In genomic region chr17:14727481-14727880, GRCm38 (mm10) we compare ENCODE assay signal across 27 mouse cellular contexts. TPM values are rescaled to one million over a fixed set of nuclear protein-coding genes. Genes with fewer than 3 reads are reported as not detected.
DNase-seq lines count a peak whose midpoint lies in the region; ATAC-seq lines count a peak whose summit lies in the region.
"Had no signal": no experiment of that assay in that cellular context is flagged by ENCODE, and none has a peak within 500 bp of the region (broad histone marks: within the 10 kb centered on the region; RNA-seq: fewer than 3 reads in every experiment).

No protein-coding gene starts in this region.

- 32% methylated on average over 3 of the region's 3 CpGs for WGBS in intestine, embryonic 14.5 days
- WGBS in intestine, embryonic 16.5 days, result 41% methylated on average over 3 of the region's 3 CpGs

- peak; percentile 43 for DNase-seq in intestine, embryonic 14.5 days (ENCODE audit: low spot score)
- peak; percentile 29 for DNase-seq in Muller cell, postnatal 12 days (ENCODE audit: inconsistent ontology term)
- DNase-seq in R1 (ENCODE audit: low read depth, low spot score), result peak; percentile 6
- peak; percentile 57 for DNase-seq in embryo, embryonic 9.5 days (ENCODE audit: extremely low spot score)
- DNase-seq in layer of hippocampus, postnatal 25 days (ENCODE audit: extremely low spot score in 1 of 2, low spot score in 1 of 2), result no peak
- DNase-seq: adrenal gland, postnatal 10 days; cerebellum, adult 11 months; cerebellum, adult 9-11 months; gastrocnemius, postnatal 14 days; heart, postnatal 10 days; kidney, adult 18-20 months; kidney, postnatal 25 days had no signal

- H3K36me3 ChIP-seq in intestine, embryonic 14.5 days (ENCODE audit: control insufficient read depth, insufficient read depth, low read length), result no peaks in the 10 kb centered on the region
- no peaks in the 10 kb centered on the region for H3K36me3 ChIP-seq in intestine, embryonic 16.5 days (ENCODE audit: control insufficient read depth, insufficient read depth, low read length)
- H3K36me3 ChIP-seq: embryonic facial prominence, embryonic 15.5 days; forebrain, embryonic 12.5 days; heart, embryonic 13.5 days; kidney, embryonic 15.5 days; limb, embryonic 13.5 days; lung, embryonic 15.5 days; midbrain, embryonic 13.5 days had no signal

- no peaks in the 10 kb centered on the region for H3K27me3 ChIP-seq in intestine, embryonic 14.5 days (replicated peaks; ENCODE audit: control insufficient read depth, insufficient read depth, low read length)
- no peaks in the 10 kb centered on the region for H3K27me3 ChIP-seq in intestine, embryonic 16.5 days (replicated peaks; ENCODE audit: control insufficient read depth, insufficient read depth, low read length)
- H3K27me3 ChIP-seq: CH12.LX; embryonic facial prominence, embryonic 15.5 days; forebrain, embryonic 12.5 days; heart, embryonic 13.5 days; kidney, embryonic 15.5 days; limb, embryonic 13.5 days; midbrain, embryonic 13.5 days had no signal

- no peak overlapping the region for H3K27ac ChIP-seq in intestine, embryonic 14.5 days (ENCODE audit: low read depth)
- no peak overlapping the region for H3K27ac ChIP-seq in intestine, embryonic 16.5 days (ENCODE audit: low read length)
- H3K27ac ChIP-seq: embryonic facial prominence, embryonic 15.5 days; forebrain, embryonic 12.5 days; heart, embryonic 13.5 days; hindbrain, embryonic 14.5 days; kidney, embryonic 15.5 days; left cerebral cortex, adult 2 months; limb, embryonic 13.5 days; lung, embryonic 15.5 days; midbrain, embryonic 13.5 days had no signal

- 0 out of 2 replicates have a peak, but pooled peaks cover 2% of the 10 kb centered on the region for H3K9me3 ChIP-seq in intestine, embryonic 14.5 days (ENCODE audit: control insufficient read depth, low read length)
- no peaks in the 10 kb centered on the region for H3K9me3 ChIP-seq in intestine, embryonic 16.5 days (ENCODE audit: control insufficient read depth, low read length)
- H3K9me3 ChIP-seq: embryonic facial prominence, embryonic 15.5 days; forebrain, embryonic 12.5 days; heart, embryonic 13.5 days; kidney, embryonic 15.5 days; limb, embryonic 13.5 days; lung, embryonic 15.5 days; midbrain, embryonic 13.5 days had no signal

- ATAC-seq in intestine, embryonic 14.5 days (replicated peaks; ENCODE audit: low FRiP score, low TSS enrichment, low read depth), result no peak
- no peak for ATAC-seq in intestine, embryonic 16.5 days
- ATAC-seq: midbrain, embryonic 13.5 days had no signal

- H3K4me2 ChIP-seq in intestine, embryonic 14.5 days (ENCODE audit: low read length), result no peak overlapping the region
- H3K4me2 ChIP-seq in intestine, embryonic 16.5 days (ENCODE audit: low read depth, low read length), result no peak overlapping the region
- H3K4me2 ChIP-seq: embryonic facial prominence, embryonic 15.5 days; forebrain, embryonic 12.5 days; heart, embryonic 13.5 days; hindbrain, embryonic 14.5 days; kidney, embryonic 15.5 days; limb, embryonic 13.5 days; liver, embryonic 11.5 days; lung, embryonic 15.5 days; midbrain, embryonic 13.5 days had no signal

- no peak overlapping the region for H3K4me3 ChIP-seq in intestine, embryonic 14.5 days (ENCODE audit: low read depth, low read length)
- H3K4me3 ChIP-seq in intestine, embryonic 16.5 days (ENCODE audit: low read length), result no peak overlapping the region
- H3K4me3 ChIP-seq: embryonic facial prominence, embryonic 15.5 days; forebrain, embryonic 12.5 days; heart, embryonic 13.5 days; kidney, embryonic 15.5 days; left cerebral cortex, adult 2 months; limb, embryonic 13.5 days; lung, embryonic 15.5 days; midbrain, embryonic 13.5 days had no signal

- peaks cover 4% of the 10 kb centered on the region for H3K4me1 ChIP-seq in intestine, embryonic 14.5 days (replicated peaks; ENCODE audit: control insufficient read depth, insufficient read depth, low read length)
- no peaks in the 10 kb centered on the region for H3K4me1 ChIP-seq in intestine, embryonic 16.5 days (ENCODE audit: control insufficient read depth, insufficient read depth, low read length)
- H3K4me1 ChIP-seq: embryonic facial prominence, embryonic 15.5 days; kidney, embryonic 15.5 days; limb, embryonic 13.5 days; lung, embryonic 15.5 days had no signal

- H3K9ac ChIP-seq in intestine, embryonic 14.5 days (ENCODE audit: low read length), result no peak overlapping the region
- H3K9ac ChIP-seq in intestine, embryonic 16.5 days (ENCODE audit: low read depth, low read length), result no peak overlapping the region
- H3K9ac ChIP-seq: embryonic facial prominence, embryonic 15.5 days; forebrain, embryonic 12.5 days; heart, embryonic 13.5 days; hindbrain, embryonic 14.5 days; kidney, embryonic 15.5 days; limb, embryonic 13.5 days; lung, embryonic 15.5 days; midbrain, embryonic 13.5 days had no signal

RNA-seq across cellular contexts. Expression of gene Thbs2, which starts 33.4 kb away (rescaled TPM):
- 55.6 and 59.1 TPM in 2 replicates for polyA plus RNA-seq in intestine, embryonic 14.5 days (2014; fragmentation: Nextera tagmentation; extraction: Ambion mirVana)
- 49.6 and 55.1 TPM in 2 replicates for polyA plus RNA-seq in intestine, embryonic 16.5 days (2015; fragmentation: Nextera tagmentation; extraction: Ambion mirVana)
- 1 to 10 TPM; 3.2 to 3.5 TPM for total RNA-seq in layer of hippocampus, postnatal 25 days (2021)
- total RNA-seq: granulocyte monocyte progenitor cell, adult 5-6 weeks; monocyte, adult 5-6 weeks; neutrophil, adult 5-6 weeks had no signal

Comparison
In these comparisons a context has a peak if more than half of its experiments do, and no peak if none do; other contexts are left out.
1. DNase-seq: peak in intestine, embryonic 14.5 days (single experiment), Muller cell, postnatal 12 days (single experiment), R1 (single experiment) and embryo, embryonic 9.5 days (single experiment); none in layer of hippocampus, postnatal 25 days (0 of 2).